In genomic region chr4:132783732-132784131, GRCm38 (mm10) we compare ENCODE assay signal across 14 mouse cellular contexts.
"Had no signal": no experiment of that assay in that cellular context is flagged by ENCODE, and none has a peak within 500 bp of the region (broad histone marks: within the 10 kb centered on the region; RNA-seq: fewer than 3 reads in every experiment).

No protein-coding gene starts in this region.

- H3K4me3 ChIP-seq: limb, embryonic 12.5 days; liver, embryonic 13.5 days; lung, embryonic 15.5 days; midbrain, embryonic 10.5 days; midbrain, embryonic 15.5 days had no signal

- ATAC-seq: liver, postnatal 0 days; midbrain, embryonic 15.5 days had no signal

- H3K27me3 ChIP-seq: limb, embryonic 12.5 days; liver, embryonic 13.5 days; lung, embryonic 15.5 days; midbrain, embryonic 15.5 days had no signal

- H3K36me3 ChIP-seq: midbrain, embryonic 15.5 days had no signal

- H3K27ac ChIP-seq: limb, embryonic 12.5 days; liver, embryonic 13.5 days; lung, embryonic 15.5 days; midbrain, embryonic 10.5 days; midbrain, embryonic 15.5 days had no signal

- H3K9ac ChIP-seq: limb, embryonic 12.5 days; liver, embryonic 13.5 days; liver, postnatal 0 days; lung, embryonic 15.5 days; midbrain, embryonic 15.5 days had no signal

- H3K4me1 ChIP-seq: limb, embryonic 12.5 days; lung, embryonic 15.5 days; midbrain, embryonic 10.5 days; midbrain, embryonic 15.5 days had no signal

- H3K4me2 ChIP-seq: limb, embryonic 12.5 days; liver, embryonic 13.5 days; lung, embryonic 15.5 days; midbrain, embryonic 15.5 days had no signal

- H3K9me3 ChIP-seq: limb, embryonic 12.5 days; liver, embryonic 13.5 days; lung, embryonic 15.5 days; midbrain, embryonic 10.5 days; midbrain, embryonic 15.5 days had no signal

- DNase-seq: kidney, adult 8-10 months; kidney, postnatal 25 days; liver; liver, embryonic 13.5 days; liver, postnatal 0 days; lung, postnatal 14 days; right cerebral cortex, adult 18-20 months; right cerebral cortex, postnatal 25 days; thymus, adult 18-20 months; thymus, postnatal 14 days had no signal
